ENCODE assay signal across 20 mouse cellular contexts in genomic region chr10:14234896-14235604, GRCm38 (mm10).
DNase-seq lines count a peak whose midpoint lies in the region; ATAC-seq lines count a peak whose summit lies in the region.
"Had no signal": no experiment of that assay in that cellular context is flagged by ENCODE, and none has a peak within 500 bp of the region (broad histone marks: within the 10 kb centered on the region; RNA-seq: fewer than 3 reads in every experiment).

No protein-coding gene starts in this region.

- H3K27me3 ChIP-seq in heart, embryonic 12.5 days (replicated peaks): no peaks in the 10 kb centered on the region
- H3K27me3 ChIP-seq: CH12.LX; embryonic facial prominence, embryonic 13.5 days; forebrain, embryonic 13.5 days had no signal

- H3K4me1 ChIP-seq in heart, embryonic 12.5 days (replicated peaks): no peaks in the 10 kb centered on the region
- H3K4me1 ChIP-seq: embryonic facial prominence, embryonic 13.5 days; forebrain, embryonic 13.5 days; hindbrain, embryonic 10.5 days had no signal

- WGBS in heart, embryonic 12.5 days: 44% methylated on average over 10 of the region's 10 CpGs

- H3K4me3 ChIP-seq in heart, embryonic 12.5 days: no peak overlapping the region
- H3K4me3 ChIP-seq: embryonic facial prominence, embryonic 13.5 days; forebrain, embryonic 13.5 days; hindbrain, embryonic 10.5 days had no signal

- H3K4me2 ChIP-seq in heart, embryonic 12.5 days: no peak overlapping the region
- H3K4me2 ChIP-seq: embryonic facial prominence, embryonic 13.5 days; forebrain, embryonic 13.5 days; hindbrain, embryonic 14.5 days had no signal

- H3K9me3 ChIP-seq in heart, embryonic 12.5 days (replicated peaks): no peaks in the 10 kb centered on the region
- H3K9me3 ChIP-seq: embryonic facial prominence, embryonic 13.5 days; forebrain, embryonic 13.5 days; hindbrain, embryonic 10.5 days had no signal

- no peaks in the 10 kb centered on the region for H3K36me3 ChIP-seq in heart, embryonic 12.5 days
- H3K36me3 ChIP-seq: embryonic facial prominence, embryonic 13.5 days; hindbrain, embryonic 10.5 days had no signal

- no peak for ATAC-seq in heart, embryonic 12.5 days (ENCODE audit: insufficient number of reproducible peaks, low FRiP score)
- no peak for ATAC-seq in erythroid progenitor cell, adult 5-6 weeks (replicated peaks; ENCODE audit: low FRiP score, poor library complexity, severe bottlenecking)
- ATAC-seq: forebrain, embryonic 13.5 days; intestine, embryonic 16.5 days had no signal

- no peak overlapping the region for H3K9ac ChIP-seq in heart, embryonic 12.5 days
- H3K9ac ChIP-seq: embryonic facial prominence, embryonic 13.5 days; forebrain, embryonic 13.5 days; forebrain, postnatal 0 days; hindbrain, embryonic 14.5 days had no signal

- H3K27ac ChIP-seq in heart, embryonic 12.5 days (ENCODE audit: poor library complexity, severe bottlenecking): no peak overlapping the region
- H3K27ac ChIP-seq: embryonic facial prominence, embryonic 13.5 days; forebrain, embryonic 13.5 days; hindbrain, embryonic 10.5 days; hindbrain, embryonic 14.5 days had no signal

- peak; percentile 65 for DNase-seq in heart, adult 11 months
- peak; percentile 24 for DNase-seq in naive thymus-derived CD4-positive, alpha-beta T cell, adult 2 months (ENCODE audit: low read depth)
- DNase-seq in thymus, postnatal 10 days (ENCODE audit: low spot score in 2 of 2): peak; percentile 50 to 58
- peak; percentile 58 for DNase-seq in thymus, postnatal 4 days
- DNase-seq in heart, postnatal 4 days: no peak
- DNase-seq in urinary bladder, adult 18-20 months (ENCODE audit: low spot score in 2 of 2): no peak
- DNase-seq: adrenal gland, postnatal 10 days; cerebellum, adult 11 months; cerebellum, postnatal 25 days; forebrain, postnatal 0 days; gastrocnemius, postnatal 14 days; heart, postnatal 10 days had no signal

Comparison
In these comparisons a context has a peak if more than half of its experiments do, and no peak if none do; other contexts are left out.
1. DNase-seq: peak in heart, adult 11 months (single experiment), naive thymus-derived CD4-positive, alpha-beta T cell, adult 2 months (single experiment), thymus, postnatal 10 days (2 of 2) and thymus, postnatal 4 days (single experiment); none in heart, postnatal 4 days (single experiment) and urinary bladder, adult 18-20 months (0 of 2).